Mouse (Mus musculus): ENCODE data around the gene Rpap1. TPM values are rescaled to one million over a fixed set of nuclear protein-coding genes. Genes with fewer than 3 reads are reported as not detected.
A peak's percentile ranks its signal among the peaks of the same experiment; 100 is the strongest.

The Rpap1 gene
- polyA plus RNA-seq, 1 experiment from 2014 or later: 26.3 TPM

- Histone ChIP-seq H3K36me3 (ENCODE audit: control insufficient read depth, insufficient read depth, low read length) (peaks cover 2% of the 10 kb centered on the region; the same call in 1 of the 2 replicates), H3K9me3 (ENCODE audit: control insufficient read depth, low read length) (no peaks in the 10 kb centered on the region), H3K27ac (replicated peaks; ENCODE audit: low read depth, low read length) (peak overlapping the region; percentile 40; the same call in 1 of the 2 replicates), H3K4me3 (ENCODE audit: low read depth, low read length) (no peak overlapping the region), H3K27me3 (ENCODE audit: control insufficient read depth, insufficient read depth, low read length) (peaks cover 4% of the 10 kb centered on the region; the same call in 1 of the 2 replicates), H3K4me1 (ENCODE audit: control insufficient read depth, insufficient read depth, low read length) (peaks cover 17% of the 10 kb centered on the region), H3K9ac (ENCODE audit: low read length) (no peak overlapping the region), H3K4me2 (ENCODE audit: low read depth, severe bottlenecking) (no peak overlapping the region)
- ATAC-seq (ENCODE audit: insufficient number of reproducible peaks, low FRiP score, low TSS enrichment, low read depth): 0 out of 2 replicates have a peak, but pooled peaks have one; percentile 52
- peak; percentile 53 for DNase-seq (ENCODE audit: low spot score)
- WGBS: 45% methylated on average over 10 of the region's 10 CpGs
These were observed 15.7 kb upstream of the Rpap1 start for GRCm38 (mm10) chr2:119802767-119803617.

DNA sequence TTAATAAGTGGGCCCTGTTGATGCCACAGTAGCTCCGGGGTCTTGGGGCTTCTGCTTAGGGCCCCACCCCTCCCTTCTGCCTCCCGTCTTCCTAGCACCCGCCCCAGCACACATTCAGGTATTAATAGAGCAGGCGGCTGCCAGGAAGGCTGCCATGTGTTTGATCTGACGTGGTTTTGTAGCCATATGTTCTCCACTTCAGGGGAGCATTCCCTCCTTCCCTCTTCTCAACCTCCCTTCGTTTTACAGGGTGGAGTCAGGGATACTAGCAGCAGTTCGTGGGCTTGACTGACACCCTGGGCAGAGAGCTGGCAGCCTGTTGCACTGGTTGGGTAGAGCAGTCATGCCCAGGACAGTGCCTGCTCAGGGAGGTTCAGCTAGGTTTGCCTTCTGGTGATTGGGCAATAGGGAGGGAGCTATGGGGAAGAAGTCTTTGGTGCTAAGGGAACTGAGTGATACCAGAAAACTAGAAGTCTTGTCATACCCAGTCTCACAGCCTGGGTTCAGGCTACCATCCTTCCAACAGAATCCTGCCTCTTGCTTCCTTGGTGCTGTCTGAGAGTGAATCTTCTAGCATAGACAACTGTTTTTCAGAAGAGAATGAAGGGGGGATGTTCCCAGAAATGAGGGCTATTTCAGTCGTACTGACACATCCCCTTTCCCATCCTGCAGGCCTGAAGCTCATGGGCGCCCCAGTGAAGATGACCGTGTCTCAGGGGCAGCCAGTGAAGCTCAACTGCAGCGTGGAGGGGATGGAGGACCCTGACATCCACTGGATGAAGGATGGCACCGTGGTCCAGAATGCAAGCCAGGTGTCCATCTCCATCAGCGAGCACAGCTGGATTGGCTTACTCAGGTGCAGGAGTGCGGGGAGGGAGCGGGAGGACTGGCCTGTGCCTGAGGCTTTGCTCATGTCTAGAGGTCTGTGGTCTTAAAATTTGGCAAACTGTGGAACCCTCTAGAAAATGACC, 13.8 kb upstream of the Rpap1 start:
- Histone ChIP-seq H3K4me3 (ENCODE audit: low read depth, low read length) (peak overlapping the region; percentile 88), H3K27me3 (ENCODE audit: control insufficient read depth, insufficient read depth, low read length) (peaks cover 9% of the 10 kb centered on the region; the same call in 1 of the 2 replicates), H3K27ac (replicated peaks; ENCODE audit: low read depth, low read length) (no peak overlapping the region), H3K4me2 (ENCODE audit: low read depth, severe bottlenecking) (peak overlapping the region; percentile 86), H3K9me3 (ENCODE audit: control insufficient read depth, low read length) (no peaks in the 10 kb centered on the region), H3K4me1 (ENCODE audit: control insufficient read depth, insufficient read depth, low read length) (peaks cover 17% of the 10 kb centered on the region), H3K36me3 (ENCODE audit: control insufficient read depth, insufficient read depth, low read length) (peaks cover 2% of the 10 kb centered on the region; the same call in 1 of the 2 replicates), H3K9ac (ENCODE audit: low read length) (peak overlapping the region; percentile 95; the same call in 1 of the 2 replicates)
- 51% methylated on average over 15 of the region's 15 CpGs for WGBS
- ATAC-seq (ENCODE audit: insufficient number of reproducible peaks, low FRiP score, low TSS enrichment, low read depth) (no peak), DNase-seq (ENCODE audit: low spot score) (no peak)

- Histone ChIP-seq H3K9ac (ENCODE audit: low read length) (peak overlapping the region; percentile 95), H3K27ac (replicated peaks; ENCODE audit: low read depth, low read length) (peak overlapping the region; percentile 36; the same call in 1 of the 2 replicates), H3K4me2 (ENCODE audit: low read depth, severe bottlenecking) (peak overlapping the region; percentile 86), H3K36me3 (ENCODE audit: control insufficient read depth, insufficient read depth, low read length) (peaks cover 2% of the 10 kb centered on the region; the same call in 1 of the 2 replicates), H3K27me3 (ENCODE audit: control insufficient read depth, insufficient read depth, low read length) (peaks cover 9% of the 10 kb centered on the region; the same call in 1 of the 2 replicates), H3K4me1 (ENCODE audit: control insufficient read depth, insufficient read depth, low read length) (peaks cover 17% of the 10 kb centered on the region), H3K4me3 (ENCODE audit: low read depth, low read length) (peak overlapping the region; percentile 88), H3K9me3 (ENCODE audit: control insufficient read depth, low read length) (no peaks in the 10 kb centered on the region)
- WGBS: under 1% methylated on average over 27 of the region's 27 CpGs
- DNase-seq (ENCODE audit: low spot score) (peak; percentile 66), ATAC-seq (ENCODE audit: insufficient number of reproducible peaks, low FRiP score, low TSS enrichment, low read depth) (no peak)
These were observed 12.7 kb upstream of the Rpap1 start for GRCm38 (mm10) chr2:119799961-119800550.

DNA sequence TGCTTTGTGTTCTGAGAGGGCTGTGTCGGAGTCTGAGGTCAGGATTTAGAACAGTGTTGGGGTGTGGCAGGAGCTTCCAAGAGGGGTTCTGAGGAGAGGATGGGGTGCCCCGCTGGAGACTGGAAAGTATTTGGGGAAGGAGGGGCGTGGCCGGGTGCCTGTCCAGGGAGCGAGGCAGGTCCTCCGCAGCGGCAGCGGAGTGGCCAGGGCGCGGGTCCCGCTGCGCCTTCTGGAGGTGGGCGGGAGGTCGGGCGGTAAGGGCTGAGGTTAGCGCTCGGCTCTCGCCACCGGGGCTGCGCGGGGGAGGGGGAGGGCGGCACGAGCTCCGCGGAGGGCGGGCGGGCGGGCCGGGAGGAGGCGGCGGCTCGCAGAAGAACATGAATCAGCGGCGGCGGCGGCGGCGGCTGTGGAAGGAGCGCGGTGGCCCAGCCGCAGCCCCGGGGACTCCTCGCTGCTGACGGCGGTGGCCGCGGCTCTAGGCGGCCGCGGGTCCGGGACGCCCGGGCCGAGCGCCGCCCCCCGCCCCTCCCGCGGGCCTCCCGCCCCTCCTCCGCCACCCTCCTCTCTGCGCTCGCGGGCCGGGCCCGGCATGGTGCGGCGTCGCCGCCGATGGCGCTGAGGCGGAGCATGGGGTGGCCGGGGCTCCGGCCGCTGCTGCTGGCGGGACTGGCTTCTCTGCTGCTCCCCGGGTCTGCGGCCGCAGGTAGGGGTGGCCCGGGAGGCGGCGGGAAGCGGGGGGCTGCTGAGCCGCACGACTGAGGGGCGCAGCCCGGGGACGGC, 12.0 kb upstream of the Rpap1 start:
- under 1% methylated on average over 48 of the region's 89 CpGs for WGBS
- peaks cover 2% of the 10 kb centered on the region; the same call in 1 of the 2 replicates for H3K36me3 ChIP-seq (ENCODE audit: control insufficient read depth, insufficient read depth, low read length)
- peak; percentile 53; the same call in 1 of the 2 replicates for ATAC-seq (ENCODE audit: insufficient number of reproducible peaks, low FRiP score, low TSS enrichment, low read depth)
- DNase-seq (ENCODE audit: low spot score): peak; percentile 70
- peaks cover 9% of the 10 kb centered on the region; the same call in 1 of the 2 replicates for H3K27me3 ChIP-seq (ENCODE audit: control insufficient read depth, insufficient read depth, low read length)
- H3K27ac ChIP-seq (replicated peaks; ENCODE audit: low read depth, low read length): peak overlapping the region; percentile 36; the same call in 1 of the 2 replicates
- H3K4me2 ChIP-seq (ENCODE audit: low read depth, severe bottlenecking): peak overlapping the region; percentile 86
- no peaks in the 10 kb centered on the region for H3K9me3 ChIP-seq (ENCODE audit: control insufficient read depth, low read length)
- peak overlapping the region; percentile 88 for H3K4me3 ChIP-seq (ENCODE audit: low read depth, low read length)
- H3K4me1 ChIP-seq (ENCODE audit: control insufficient read depth, insufficient read depth, low read length): peaks cover 17% of the 10 kb centered on the region
- peak overlapping the region; percentile 95 for H3K9ac ChIP-seq (ENCODE audit: low read length)

- H3K4me2 ChIP-seq (ENCODE audit: low read depth, severe bottlenecking): peak overlapping the region; percentile 86; the same call in 1 of the 2 replicates
These were observed 11.1 kb upstream of the Rpap1 start for GRCm38 (mm10) chr2:119798246-119798927.

GRCm38 (mm10) chr2:119797279-119797783, 10.0 kb upstream of the Rpap1 start, which contains the start of gene Tyro3:
TSS of gene Tyro3 (plus strand) at chr2:119797733.
- H3K4me1 ChIP-seq (ENCODE audit: control insufficient read depth, insufficient read depth, low read length): peaks cover 6% of the 10 kb centered on the region
- ATAC-seq (ENCODE audit: insufficient number of reproducible peaks, low FRiP score, low TSS enrichment, low read depth): no peak
- no peak within 1 kb of the TSS for H3K27ac ChIP-seq (replicated peaks; ENCODE audit: low read depth, low read length)
- no peak within 1 kb of the TSS for H3K9ac ChIP-seq (ENCODE audit: low read length)
- no peak within 1 kb of the TSS for H3K4me3 ChIP-seq (ENCODE audit: low read depth, low read length)
- H3K36me3 ChIP-seq (ENCODE audit: control insufficient read depth, insufficient read depth, low read length): no peaks in the 10 kb centered on the region
- no peaks in the 10 kb centered on the region for H3K9me3 ChIP-seq (ENCODE audit: control insufficient read depth, low read length)
- WGBS: 64% methylated on average over 5 of the region's 5 CpGs
- no peak for DNase-seq (ENCODE audit: low spot score)
- H3K27me3 ChIP-seq (ENCODE audit: control insufficient read depth, insufficient read depth, low read length): peaks cover 9% of the 10 kb centered on the region; the same call in 1 of the 2 replicates
- no peak within 1 kb of the TSS for H3K4me2 ChIP-seq (ENCODE audit: low read depth, severe bottlenecking)

More at GRCm38 (mm10) chr2:119798246-119798927, 11.1 kb upstream of the Rpap1 start:
- H3K27ac ChIP-seq (replicated peaks; ENCODE audit: low read depth, low read length): no peak overlapping the region
- ATAC-seq (ENCODE audit: insufficient number of reproducible peaks, low FRiP score, low TSS enrichment, low read depth) (no peak), DNase-seq (ENCODE audit: low spot score) (peak; percentile 55)
- H3K4me1 ChIP-seq (ENCODE audit: control insufficient read depth, insufficient read depth, low read length): peaks cover 12% of the 10 kb centered on the region
- H3K9me3 ChIP-seq (ENCODE audit: control insufficient read depth, low read length): no peaks in the 10 kb centered on the region
- 11% methylated on average over 13 of the region's 13 CpGs for WGBS
- H3K36me3 ChIP-seq (ENCODE audit: control insufficient read depth, insufficient read depth, low read length): peaks cover under 1% of the 10 kb centered on the region; the same call in 1 of the 2 replicates
- peaks cover 9% of the 10 kb centered on the region; the same call in 1 of the 2 replicates for H3K27me3 ChIP-seq (ENCODE audit: control insufficient read depth, insufficient read depth, low read length)
- no peak overlapping the region for H3K9ac ChIP-seq (ENCODE audit: low read length)
- H3K4me3 ChIP-seq (ENCODE audit: low read depth, low read length): no peak overlapping the region

DNA sequence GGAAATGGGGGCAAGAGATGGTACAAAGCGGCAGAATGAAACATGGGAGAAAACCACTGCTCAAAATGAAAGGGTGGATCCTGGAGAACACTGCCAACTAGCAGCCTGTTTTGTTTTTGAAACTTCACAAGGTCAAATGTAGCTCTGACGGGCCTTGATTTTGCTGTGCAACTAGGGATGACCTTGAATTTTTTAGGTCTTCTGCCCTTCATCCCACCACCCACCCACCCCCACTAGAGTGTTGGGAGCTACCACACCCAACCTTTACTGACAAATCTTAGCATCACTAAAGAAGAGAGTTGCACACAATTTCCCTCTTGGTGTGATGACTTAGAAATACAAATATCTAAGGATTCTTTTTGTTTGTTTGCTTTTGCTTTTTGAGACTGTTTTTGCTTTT, 2.7 kb upstream of the Rpap1 start:
- Histone ChIP-seq H3K9ac (ENCODE audit: low read length) (no peak overlapping the region), H3K4me3 (ENCODE audit: low read depth, low read length) (no peak overlapping the region), H3K27me3 (ENCODE audit: control insufficient read depth, insufficient read depth, low read length) (no peaks in the 10 kb centered on the region), H3K4me1 (ENCODE audit: control insufficient read depth, insufficient read depth, low read length) (no peaks in the 10 kb centered on the region), H3K36me3 (ENCODE audit: control insufficient read depth, insufficient read depth, low read length) (no peaks in the 10 kb centered on the region), H3K4me2 (ENCODE audit: low read depth, severe bottlenecking) (no peak overlapping the region), H3K27ac (replicated peaks; ENCODE audit: low read depth, low read length) (no peak overlapping the region), H3K9me3 (ENCODE audit: control insufficient read depth, low read length) (no peaks in the 10 kb centered on the region)
- DNase-seq (ENCODE audit: low spot score): no peak
- ATAC-seq (ENCODE audit: insufficient number of reproducible peaks, low FRiP score, low TSS enrichment, low read depth): no peak
- 76% methylated on average over 2 of the region's 2 CpGs for whole genome bisulfite sequencing
